Mouse (Mus musculus) testis, adult 2 months (tissue): ENCODE data around the gene Tcirg1. TPM values are rescaled to one million over a fixed set of nuclear protein-coding genes. Genes with fewer than 3 reads are reported as not detected.

Source experiments
- H3K27ac ChIP-seq: fragments of 200-500 bp; 2 replicates; pipeline ENCODE4 v1.5.1; 2012; ENCODE audit warnings: low read depth, low read length; ENCODE audit not compliant: control insufficient read depth, insufficient read depth
- H3K27me3 ChIP-seq: fragments of 200-500 bp; 2 replicates; pipeline ENCODE4 v1.6.1; 2012; ENCODE audit warnings: mild to moderate bottlenecking, low read length, moderate library complexity; ENCODE audit not compliant: control insufficient read depth, insufficient read depth
- H3K36me3 ChIP-seq: fragments of 200-500 bp; 2 replicates; pipeline ENCODE4 v1.6.1; 2012; ENCODE audit warnings: mild to moderate bottlenecking, low read length; ENCODE audit not compliant: control insufficient read depth, insufficient read depth
- H3K4me1 ChIP-seq: fragments of 200-500 bp; 2 replicates; pipeline ENCODE4 v1.6.1; 2012; ENCODE audit warnings: low read length; ENCODE audit not compliant: control insufficient read depth, insufficient read depth
- H3K4me3 ChIP-seq: fragments of 200-500 bp; 2 replicates; pipeline ENCODE4 v1.5.1; 2012; ENCODE audit warnings: low read depth, mild to moderate bottlenecking, low read length, moderate library complexity, mixed read lengths; ENCODE audit not compliant: control insufficient read depth
- CTCF ChIP-seq: fragments of 200-500 bp; IDR thresholded peaks from 2 replicates; pipeline ENCODE4 v1.5.1; 2012; ENCODE audit warnings: low read depth, mild to moderate bottlenecking, inconsistent platforms, low read length, moderate library complexity; ENCODE audit not compliant: control insufficient read depth, insufficient read depth, insufficient replicate concordance
- POLR2A ChIP-seq: fragments of 200-500 bp; IDR thresholded peaks from 2 replicates; pipeline ENCODE4 v1.6.1; 2012; ENCODE audit warnings: low read depth, mild to moderate bottlenecking, inconsistent platforms, low read length, moderate library complexity; ENCODE audit not compliant: control insufficient read depth
- polyA plus RNA-seq: library from polyadenylated mRNA; depleted of rRNA; stranded (reverse); fragments of >200 nt; gene quantifications from 2 replicates; pipeline ENCODE4 v1.2.3, GENCODE M21; 2012

The Tcirg1 gene
- polyA plus RNA-seq, 1 experiment = 11.4 TPM

DNA sequence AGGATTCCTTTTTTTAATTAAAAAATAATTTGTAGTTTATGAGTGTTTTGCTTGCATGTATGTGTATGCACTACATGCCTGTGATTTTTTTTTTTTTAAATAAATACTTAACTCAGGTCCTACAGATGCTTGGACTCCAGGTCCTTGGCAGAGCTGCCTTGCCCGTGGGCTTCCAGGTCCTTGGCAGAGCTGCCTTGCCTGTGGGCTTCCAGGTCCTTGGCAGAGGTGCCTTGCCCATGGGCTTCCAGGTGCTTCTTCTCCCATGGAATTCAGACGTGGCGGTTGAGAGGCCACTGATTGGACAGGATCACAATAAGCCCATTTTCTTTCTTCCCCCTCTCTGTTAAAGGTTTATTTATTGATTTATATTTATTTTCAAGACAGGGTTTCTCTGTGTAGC, 49.7 kb downstream of the Tcirg1 start:
- no peaks in the 10 kb centered on the region for H3K27me3 ChIP-seq
- no peak overlapping the region for H3K4me3 ChIP-seq
- TF ChIP-seq CTCF = no peak
- no peak for TF ChIP-seq POLR2A
- no peak overlapping the region for H3K27ac ChIP-seq
- peaks cover 7% of the 10 kb centered on the region for H3K4me1 ChIP-seq
- no peaks in the 10 kb centered on the region; the same call in none of the 2 replicates for H3K36me3 ChIP-seq

DNA sequence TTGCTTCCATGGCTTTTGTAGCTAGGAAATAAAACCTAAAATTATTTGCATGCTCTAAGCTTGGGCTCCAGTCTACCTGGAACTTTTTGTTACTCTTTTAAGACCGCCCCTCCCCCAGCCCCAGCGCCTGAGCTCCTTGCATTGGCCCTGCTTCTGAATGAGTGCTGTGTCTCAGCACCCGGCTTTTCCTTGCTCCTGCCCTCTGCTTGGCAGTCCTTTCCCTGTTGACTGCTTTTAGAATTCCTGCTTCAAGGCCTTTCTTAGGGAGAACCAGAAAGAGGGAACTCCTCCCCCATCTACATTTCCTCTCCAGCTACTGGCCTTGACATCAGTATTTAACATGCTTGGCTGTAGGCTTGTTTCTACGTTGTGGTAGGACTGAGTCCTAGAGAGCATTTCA, 51.3 kb downstream of the Tcirg1 start:
- Histone ChIP-seq H3K4me3 (no peak overlapping the region), H3K4me1 (peaks cover 12% of the 10 kb centered on the region), H3K27ac (peak overlapping the region; percentile 32; the same call in 1 of the 2 replicates), H3K36me3 (no peaks in the 10 kb centered on the region; the same call in none of the 2 replicates), H3K27me3 (no peaks in the 10 kb centered on the region)
- no peak for TF ChIP-seq POLR2A
- no peak for TF ChIP-seq CTCF

DNA sequence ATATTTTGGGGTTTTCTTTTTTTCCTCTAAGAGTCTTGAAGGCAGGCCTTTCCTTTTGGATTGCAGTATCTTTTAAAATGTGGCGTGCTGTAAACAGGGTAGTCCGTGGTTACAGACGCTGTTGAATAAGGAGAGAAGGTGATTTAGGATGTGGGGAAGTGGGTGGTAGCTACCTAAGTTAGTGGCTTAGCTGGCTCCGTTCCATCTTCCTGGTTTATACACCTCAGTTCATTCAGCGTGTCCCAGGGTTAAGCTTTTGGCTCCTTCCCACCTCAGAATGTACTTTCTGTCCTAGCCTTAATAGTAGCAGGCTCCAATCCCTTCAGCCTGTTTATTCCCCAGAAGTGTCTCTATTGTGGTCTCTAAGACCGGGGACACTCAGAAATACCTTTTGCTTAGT, 51.8 kb downstream of the Tcirg1 start:
- H3K4me3 ChIP-seq = no peak overlapping the region

DNA sequence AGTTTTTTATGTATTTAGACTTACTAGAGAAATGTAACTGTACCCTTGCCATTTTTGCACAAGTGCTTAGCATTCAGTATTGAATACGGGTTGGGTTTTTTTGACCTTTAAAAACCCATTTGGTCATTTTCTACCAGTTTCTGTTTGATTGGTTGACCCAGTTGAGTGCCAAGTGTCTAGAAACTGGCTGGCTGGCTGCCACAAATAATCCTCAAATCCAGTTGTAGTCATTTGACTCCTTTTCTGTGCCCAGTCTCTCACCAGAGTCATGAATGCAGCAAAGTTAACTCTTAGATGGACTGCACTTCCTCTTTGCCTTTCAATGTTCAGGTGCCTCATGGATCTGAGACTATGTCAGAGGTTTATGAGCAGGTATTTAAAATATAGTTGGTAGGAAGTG, 53.0 kb downstream of the Tcirg1 start:
- Histone ChIP-seq H3K36me3 (no peaks in the 10 kb centered on the region; the same call in none of the 2 replicates), H3K4me3 (peak overlapping the region; percentile 53; the same call in 1 of the 2 replicates), H3K27me3 (no peaks in the 10 kb centered on the region), H3K4me1 (peaks cover 13% of the 10 kb centered on the region), H3K27ac (no peak overlapping the region)
- TF ChIP-seq CTCF (no peak), POLR2A (no peak)

More for the DNA sequence above, 51.8 kb downstream of the Tcirg1 start:
- H3K27ac ChIP-seq = no peak overlapping the region
- peaks cover 12% of the 10 kb centered on the region for H3K4me1 ChIP-seq
- H3K27me3 ChIP-seq = no peaks in the 10 kb centered on the region
- TF ChIP-seq POLR2A (no peak), CTCF (no peak)
- no peaks in the 10 kb centered on the region; the same call in none of the 2 replicates for H3K36me3 ChIP-seq

DNA sequence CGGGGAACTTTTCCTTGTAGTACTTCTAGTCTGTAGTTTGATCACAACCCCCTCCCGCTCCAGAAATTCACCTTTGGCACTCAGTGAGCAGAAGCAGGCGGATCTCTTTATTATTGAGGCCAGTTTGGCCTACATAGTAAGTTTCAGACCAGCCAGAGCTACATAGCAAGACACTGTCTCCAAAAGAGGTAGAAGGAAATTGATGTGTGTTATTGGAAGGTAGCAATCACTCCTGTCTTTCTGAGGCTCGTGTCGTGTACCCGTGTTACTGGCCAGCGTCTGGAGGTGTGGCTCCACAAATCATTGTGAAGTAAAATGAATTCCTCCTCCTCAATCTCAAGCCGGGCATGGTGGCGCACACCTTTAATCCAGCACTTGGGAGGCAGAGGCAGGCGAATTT, 53.8 kb downstream of the Tcirg1 start:
- H3K36me3 ChIP-seq = no peaks in the 10 kb centered on the region; the same call in none of the 2 replicates
- H3K4me3 ChIP-seq = peak overlapping the region; percentile 86
- no peak for TF ChIP-seq CTCF
- peak overlapping the region; percentile 59 for H3K27ac ChIP-seq
- H3K27me3 ChIP-seq = no peaks in the 10 kb centered on the region
- H3K4me1 ChIP-seq = peaks cover 12% of the 10 kb centered on the region

DNA sequence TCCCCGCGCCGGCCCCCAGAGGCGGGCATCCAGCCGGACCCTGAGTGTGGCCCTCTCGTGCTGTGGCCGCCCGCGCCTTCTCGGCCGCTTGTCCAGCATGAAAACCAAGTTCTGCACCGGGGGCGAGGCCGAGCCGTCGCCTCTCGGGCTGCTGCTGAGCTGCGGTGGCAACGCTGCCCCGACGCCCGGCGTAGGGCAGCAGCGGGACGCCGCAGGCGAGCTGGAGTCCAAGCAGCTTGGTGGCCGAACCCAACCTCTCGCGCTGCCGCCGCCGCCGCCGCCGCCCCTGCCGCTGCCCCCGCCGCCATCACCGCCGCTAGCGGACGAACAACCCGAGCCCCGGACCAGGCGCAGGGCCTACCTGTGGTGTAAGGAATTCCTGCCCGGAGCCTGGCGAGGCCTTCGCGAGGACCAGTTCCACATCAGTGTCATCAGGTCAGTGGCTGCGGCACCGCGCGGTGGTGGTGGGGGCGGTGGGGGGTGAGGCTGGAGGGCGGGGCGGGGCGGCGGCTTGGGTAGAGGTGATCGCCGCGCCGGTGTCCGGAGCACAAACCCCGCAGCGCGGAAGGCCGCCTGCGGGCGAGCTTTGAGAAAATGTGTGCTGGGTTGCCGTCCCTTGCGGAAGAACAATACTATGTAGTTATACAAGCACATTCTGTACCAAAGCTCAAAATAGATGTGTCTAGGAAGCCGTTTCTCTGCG, 54.8 kb downstream of the Tcirg1 start:
- Histone ChIP-seq H3K27me3 (no peaks in the 10 kb centered on the region), H3K4me3 (peak overlapping the region; percentile 96), H3K36me3 (no peaks in the 10 kb centered on the region; the same call in 1 of the 2 replicates), H3K27ac (peak overlapping the region; percentile 87), H3K4me1 (peaks cover 12% of the 10 kb centered on the region)
- no peak for TF ChIP-seq POLR2A
- no peak for TF ChIP-seq CTCF

DNA sequence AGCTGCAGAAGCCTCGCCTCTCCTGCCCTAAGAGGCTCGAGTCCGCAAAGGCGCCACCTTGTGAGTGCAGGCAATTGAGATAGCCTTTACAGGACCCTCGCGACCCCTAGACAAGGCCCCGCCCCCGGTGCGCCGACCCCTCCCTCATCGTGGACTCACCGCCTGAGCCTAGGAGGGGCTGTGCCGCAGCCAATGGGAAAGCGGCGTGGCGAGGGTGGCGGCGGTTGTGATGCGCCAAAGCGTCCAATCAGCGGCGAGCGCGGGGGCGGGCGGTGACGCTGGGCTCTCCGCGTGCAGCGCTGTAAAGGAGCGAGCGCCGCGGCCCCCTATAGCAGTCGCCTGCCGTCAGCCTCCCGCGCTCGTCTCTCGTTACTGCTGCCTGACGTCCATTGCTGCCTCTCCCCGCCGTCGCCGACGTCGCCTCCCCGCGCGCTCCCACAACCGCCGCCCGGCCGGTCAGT, 55.4 kb downstream of the Tcirg1 start, which contains the start of gene Chka:
Gene Chka, plus strand, starts transcription at position 272 of the 461 bp plus-strand sequence.
- H3K4me1 ChIP-seq = peaks cover 12% of the 10 kb centered on the region
- H3K36me3 ChIP-seq = no peaks in the 10 kb centered on the region; the same call in 1 of the 2 replicates
- H3K4me3 ChIP-seq = peak within 1 kb of the TSS; percentile 96
- H3K27ac ChIP-seq = peak within 1 kb of the TSS; percentile 87
- TF ChIP-seq POLR2A (peak; percentile 98), CTCF (no peak)
- H3K27me3 ChIP-seq = no peaks in the 10 kb centered on the region
